29 mouse cellular contexts compared by ENCODE assay signal in the genomic region with DNA sequence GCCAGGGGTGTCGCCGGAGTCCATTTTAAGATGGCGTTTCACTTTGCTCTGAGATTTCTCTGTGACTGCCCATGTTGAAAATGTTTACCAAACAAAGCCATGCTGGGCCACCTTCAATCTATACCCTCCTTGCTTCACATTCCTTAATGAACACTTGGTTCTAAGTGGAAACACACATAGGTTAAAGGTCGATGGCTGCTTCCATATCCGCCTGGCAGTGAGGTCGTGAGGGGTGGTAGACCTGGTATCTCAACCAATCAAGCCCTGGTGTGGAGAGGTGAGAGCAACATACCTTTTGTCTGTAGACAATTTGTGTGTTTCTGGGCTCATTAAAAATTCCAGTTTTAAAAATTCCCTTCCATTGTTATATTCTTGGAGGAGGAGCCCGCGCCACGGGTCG.
DNase-seq lines count a peak whose midpoint lies in the region; ATAC-seq lines count a peak whose summit lies in the region.
"Had no signal": no experiment of that assay in that cellular context is flagged by ENCODE, and none has a peak within 500 bp of the region (broad histone marks: within the 10 kb centered on the region; RNA-seq: fewer than 3 reads in every experiment).

No protein-coding gene starts in this region.

- H3K4me3 ChIP-seq in embryonic facial prominence, embryonic 11.5 days (ENCODE audit: low read depth, low read length) = no peak overlapping the region
- no peak overlapping the region; the same call in 1 of the 2 replicates for H3K4me3 ChIP-seq in limb, embryonic 10.5 days
- H3K4me3 ChIP-seq in kidney, embryonic 15.5 days (replicated peaks) = no peak overlapping the region
- H3K4me3 ChIP-seq: embryonic facial prominence, embryonic 12.5 days; embryonic facial prominence, embryonic 15.5 days; forebrain, embryonic 12.5 days; forebrain, embryonic 15.5 days; hindbrain, embryonic 10.5 days; hindbrain, embryonic 13.5 days had no signal

- intact Hi-C loops in heart, postnatal 25 days (cut with DNase I) = no loop called here

- H3K27me3 ChIP-seq in embryonic facial prominence, embryonic 11.5 days (ENCODE audit: control insufficient read depth, insufficient read depth, low read length) = no peaks in the 10 kb centered on the region
- peaks cover 10% of the 10 kb centered on the region; the same call in 1 of the 2 replicates for H3K27me3 ChIP-seq in limb, embryonic 10.5 days (ENCODE audit: low read depth, poor library complexity, severe bottlenecking)
- H3K27me3 ChIP-seq in kidney, embryonic 15.5 days = no peaks in the 10 kb centered on the region
- H3K27me3 ChIP-seq: CH12.LX; embryonic facial prominence, embryonic 15.5 days; forebrain, embryonic 12.5 days; forebrain, embryonic 15.5 days; hindbrain, embryonic 13.5 days; Patski had no signal

- no peak overlapping the region for H3K9ac ChIP-seq in embryonic facial prominence, embryonic 11.5 days (replicated peaks; ENCODE audit: low read length)
- H3K9ac ChIP-seq in kidney, embryonic 15.5 days = no peak overlapping the region
- H3K9ac ChIP-seq: embryonic facial prominence, embryonic 12.5 days; embryonic facial prominence, embryonic 15.5 days; forebrain, embryonic 12.5 days; forebrain, embryonic 15.5 days; hindbrain, embryonic 13.5 days had no signal

- no peaks in the 10 kb centered on the region for H3K36me3 ChIP-seq in embryonic facial prominence, embryonic 11.5 days (replicated peaks; ENCODE audit: control insufficient read depth, insufficient read depth, low read depth, low read length)
- H3K36me3 ChIP-seq in limb, embryonic 10.5 days = no peaks in the 10 kb centered on the region
- H3K36me3 ChIP-seq in kidney, embryonic 15.5 days = no peaks in the 10 kb centered on the region
- H3K36me3 ChIP-seq: embryonic facial prominence, embryonic 12.5 days; embryonic facial prominence, embryonic 15.5 days; forebrain, embryonic 12.5 days; forebrain, embryonic 15.5 days; G1E; hindbrain, embryonic 10.5 days; hindbrain, embryonic 13.5 days had no signal

- no peak overlapping the region for H3K27ac ChIP-seq in embryonic facial prominence, embryonic 11.5 days (replicated peaks; ENCODE audit: low read depth, low read length)
- peak overlapping the region; percentile 86 for H3K27ac ChIP-seq in limb, embryonic 10.5 days
- H3K27ac ChIP-seq in kidney, embryonic 15.5 days = no peak overlapping the region
- H3K27ac ChIP-seq: embryonic facial prominence, embryonic 12.5 days; embryonic facial prominence, embryonic 15.5 days; forebrain, embryonic 12.5 days; forebrain, embryonic 15.5 days; hindbrain, embryonic 10.5 days; hindbrain, embryonic 13.5 days had no signal

- ATAC-seq in embryonic facial prominence, embryonic 11.5 days (replicated peaks; ENCODE audit: insufficient number of reproducible peaks, low FRiP score, low TSS enrichment, low read depth) = no peak
- no peak for ATAC-seq in CD4-positive, CD25-positive, alpha-beta regulatory T cell, adult 4 months
- ATAC-seq in kidney, embryonic 15.5 days (replicated peaks; ENCODE audit: low FRiP score) = no peak
- ATAC-seq: forebrain, embryonic 15.5 days; hindbrain, embryonic 16.5 days; inflammation-experienced regulatory T-cells, adult 6 months; intestine, embryonic 16.5 days; Patski had no signal

- 47% methylated on average over 10 of the region's 10 CpGs for WGBS in embryonic facial prominence, embryonic 11.5 days
- 36% methylated on average over 10 of the region's 10 CpGs for WGBS in limb, embryonic 10.5 days
- WGBS in kidney, embryonic 15.5 days = 82% methylated on average over 10 of the region's 10 CpGs

- no peak overlapping the region for H3K4me2 ChIP-seq in embryonic facial prominence, embryonic 11.5 days (ENCODE audit: low read depth, low read length)
- no peak overlapping the region for H3K4me2 ChIP-seq in kidney, embryonic 15.5 days
- H3K4me2 ChIP-seq: embryonic facial prominence, embryonic 12.5 days; embryonic facial prominence, embryonic 15.5 days; forebrain, embryonic 12.5 days; forebrain, embryonic 15.5 days; heart, embryonic 11.5 days; hindbrain, embryonic 13.5 days had no signal

- H3K4me1 ChIP-seq in embryonic facial prominence, embryonic 11.5 days (ENCODE audit: control insufficient read depth, insufficient read depth, low read length) = no peaks in the 10 kb centered on the region; the same call in 1 of the 2 replicates
- peaks cover 60% of the 10 kb centered on the region for H3K4me1 ChIP-seq in limb, embryonic 10.5 days
- 0 out of 2 replicates have a peak, but pooled peaks cover 4% of the 10 kb centered on the region for H3K4me1 ChIP-seq in kidney, embryonic 15.5 days
- H3K4me1 ChIP-seq: embryonic facial prominence, embryonic 15.5 days; forebrain, embryonic 15.5 days had no signal

- H3K9me3 ChIP-seq in embryonic facial prominence, embryonic 11.5 days (replicated peaks; ENCODE audit: control insufficient read depth, low read length) = no peaks in the 10 kb centered on the region
- no peaks in the 10 kb centered on the region for H3K9me3 ChIP-seq in limb, embryonic 10.5 days (replicated peaks)
- no peaks in the 10 kb centered on the region for H3K9me3 ChIP-seq in kidney, embryonic 15.5 days (replicated peaks)
- H3K9me3 ChIP-seq: embryonic facial prominence, embryonic 12.5 days; embryonic facial prominence, embryonic 15.5 days; forebrain, embryonic 12.5 days; forebrain, embryonic 15.5 days; hindbrain, embryonic 10.5 days; hindbrain, embryonic 13.5 days had no signal

- DNase-seq in heart, adult 11 months = peak; percentile 84
- DNase-seq in heart, postnatal 25 days (ENCODE audit: low spot score) = no peak
- DNase-seq in embryo, embryonic 11 days = peak; percentile 54
- DNase-seq in embryonic facial prominence, embryonic 11.5 days (ENCODE audit: low spot score) = peak; percentile 29
- DNase-seq in limb, embryonic 10.5 days (ENCODE audit: low spot score) = peak; percentile 60
- DNase-seq in kidney, postnatal 25 days = no peak
- DNase-seq: adrenal gland, postnatal 10 days; cerebellum, adult 11 months; cerebellum, adult 2 months; cerebellum, adult 9-11 months; cerebellum, postnatal 25 days; gastrocnemius, postnatal 10 days; gastrocnemius, postnatal 36 days; heart, postnatal 36 days had no signal

Comparison
In these comparisons a context has a peak if more than half of its experiments do, and no peak if none do; other contexts are left out.
1. DNase-seq: peak in heart, adult 11 months (single experiment), embryo, embryonic 11 days (single experiment), embryonic facial prominence, embryonic 11.5 days (single experiment) and limb, embryonic 10.5 days (single experiment); none in heart, postnatal 25 days (single experiment) and kidney, postnatal 25 days (0 of 2).